Mouse (Mus musculus): ENCODE data around the gene Tex13a. TPM values are rescaled to one million over a fixed set of nuclear protein-coding genes. Genes with fewer than 3 reads are reported as not detected.

Tex13a gene
- polyA plus RNA-seq (2012; rRNA removed): not detected in 2 replicates

- TF ChIP-seq CTCF (IDR thresholded peaks at IDR 0.05; ENCODE audit: borderline replicate concordance, extremely low read depth, insufficient read depth, insufficient read length) (no peak), POLR2A (IDR thresholded peaks at IDR 0.05; ENCODE audit: borderline replicate concordance, extremely low read depth, insufficient read depth, insufficient read length, poor library complexity, severe bottlenecking) (no peak)
- DNase-seq (ENCODE audit: low read depth): no peak
Measured at GRCm38 (mm10) chrX:138209480-138209879, at the start of gene Tex13a. Gene Tex13a, minus strand, starts transcription at chrX:138209580.

GRCm38 (mm10) chrX:138234626-138235025 lies 25.2 kb upstream of the Tex13a start:
- DNase-seq (ENCODE audit: low read depth): no peak
- TF ChIP-seq POLR2A (IDR thresholded peaks at IDR 0.05; ENCODE audit: borderline replicate concordance, extremely low read depth, insufficient read depth, insufficient read length, poor library complexity, severe bottlenecking): no peak
- no peak for TF ChIP-seq CTCF (IDR thresholded peaks at IDR 0.05; ENCODE audit: borderline replicate concordance, extremely low read depth, insufficient read depth, insufficient read length)

- DNase-seq (ENCODE audit: low read depth): peak; percentile 57
- TF ChIP-seq CTCF (IDR thresholded peaks at IDR 0.05; ENCODE audit: borderline replicate concordance, extremely low read depth, insufficient read depth, insufficient read length) (no peak), POLR2A (IDR thresholded peaks at IDR 0.05; ENCODE audit: borderline replicate concordance, extremely low read depth, insufficient read depth, insufficient read length, poor library complexity, severe bottlenecking) (no peak)
Measured at GRCm38 (mm10) chrX:138170146-138170545, 39.2 kb downstream of the Tex13a start.
